Mouse (Mus musculus): ENCODE measurements around the gene Tenm4.

Gene Tenm4

GRCm38 (mm10) chr7:96680405-96680804 lies 509.4 kb downstream of the Tenm4 start:
- no peak for DNase-seq (ENCODE audit: low spot score in 2 of 2)

- DNase-seq (ENCODE audit: low spot score in 2 of 2) = no peak
Observed at GRCm38 (mm10) chr7:96681808-96682207, 510.8 kb downstream of the Tenm4 start.

GRCm38 (mm10) chr7:96688141-96688540 lies 517.1 kb downstream of the Tenm4 start:
- DNase-seq (ENCODE audit: low spot score in 2 of 2) = no peak

- no peak for DNase-seq (ENCODE audit: low spot score in 2 of 2)
Observed at GRCm38 (mm10) chr7:96701097-96701845, 530.2 kb downstream of the Tenm4 start.

- DNase-seq (ENCODE audit: low spot score in 2 of 2) = no peak
Observed at GRCm38 (mm10) chr7:96703958-96704357, 532.9 kb downstream of the Tenm4 start.

GRCm38 (mm10) chr7:96705307-96706129 lies 534.5 kb downstream of the Tenm4 start:
- DNase-seq (ENCODE audit: low spot score in 2 of 2) = no peak

- no peak for DNase-seq (ENCODE audit: low spot score in 2 of 2)
Observed at GRCm38 (mm10) chr7:96706531-96706930, 535.5 kb downstream of the Tenm4 start.

GRCm38 (mm10) chr7:96707112-96707511 lies 536.1 kb downstream of the Tenm4 start:
- DNase-seq (ENCODE audit: low spot score in 2 of 2) = no peak

- DNase-seq (ENCODE audit: low spot score in 2 of 2) = no peak
Observed at GRCm38 (mm10) chr7:96708071-96708470, 537.0 kb downstream of the Tenm4 start.

GRCm38 (mm10) chr7:96708561-96708960 lies 537.5 kb downstream of the Tenm4 start:
- DNase-seq (ENCODE audit: low spot score in 2 of 2) = no peak

GRCm38 (mm10) chr7:96708968-96709367 lies 537.9 kb downstream of the Tenm4 start:
- no peak for DNase-seq (ENCODE audit: low spot score in 2 of 2)

GRCm38 (mm10) chr7:96709891-96710290 lies 538.8 kb downstream of the Tenm4 start:
- no peak for DNase-seq (ENCODE audit: low spot score in 2 of 2)

- DNase-seq (ENCODE audit: low spot score in 2 of 2) = no peak
Observed at GRCm38 (mm10) chr7:96710658-96711071, 539.6 kb downstream of the Tenm4 start.

- no peak for DNase-seq (ENCODE audit: low spot score in 2 of 2)
Observed at GRCm38 (mm10) chr7:96712876-96713275, 541.8 kb downstream of the Tenm4 start.

- no peak for DNase-seq (ENCODE audit: low spot score in 2 of 2)
Observed at GRCm38 (mm10) chr7:96716911-96717310, 545.9 kb downstream of the Tenm4 start.

GRCm38 (mm10) chr7:96718201-96719155 lies 547.4 kb downstream of the Tenm4 start:
- DNase-seq (ENCODE audit: low spot score in 2 of 2) = no peak

GRCm38 (mm10) chr7:96719926-96720325 lies 548.9 kb downstream of the Tenm4 start:
- DNase-seq (ENCODE audit: low spot score in 2 of 2) = no peak

GRCm38 (mm10) chr7:96720465-96720864 lies 549.4 kb downstream of the Tenm4 start:
- no peak for DNase-seq (ENCODE audit: low spot score in 2 of 2)

- DNase-seq (ENCODE audit: low spot score in 2 of 2) = no peak
Observed at GRCm38 (mm10) chr7:96722796-96723195, 551.8 kb downstream of the Tenm4 start.

GRCm38 (mm10) chr7:96725603-96726002 lies 554.6 kb downstream of the Tenm4 start:
- no peak for DNase-seq (ENCODE audit: low spot score in 2 of 2)

- no peak for DNase-seq (ENCODE audit: low spot score in 2 of 2)
Observed at GRCm38 (mm10) chr7:96730360-96730759, 559.3 kb downstream of the Tenm4 start.

GRCm38 (mm10) chr7:96731947-96732346 lies 560.9 kb downstream of the Tenm4 start:
- DNase-seq (ENCODE audit: low spot score in 2 of 2) = no peak

All from frontal cortex, postnatal 25 days (tissue).